Mouse (Mus musculus): ENCODE measurements around the gene Fam19a2. TPM values are rescaled to one million over a fixed set of nuclear protein-coding genes. Genes with fewer than 3 reads are reported as not detected.

Fam19a2 gene
- total RNA-seq, 2 experiments from 2014 or later: 2.3 to 2.5 TPM

GRCm38 (mm10) chr10:123548391-123548790 lies 284.6 kb downstream of the Fam19a2 start:
- no peak for DNase-seq (ENCODE audit: low spot score in 2 of 2)

GRCm38 (mm10) chr10:123567677-123568076 lies 303.9 kb downstream of the Fam19a2 start:
- no peak for DNase-seq (ENCODE audit: low spot score in 2 of 2)

DNA sequence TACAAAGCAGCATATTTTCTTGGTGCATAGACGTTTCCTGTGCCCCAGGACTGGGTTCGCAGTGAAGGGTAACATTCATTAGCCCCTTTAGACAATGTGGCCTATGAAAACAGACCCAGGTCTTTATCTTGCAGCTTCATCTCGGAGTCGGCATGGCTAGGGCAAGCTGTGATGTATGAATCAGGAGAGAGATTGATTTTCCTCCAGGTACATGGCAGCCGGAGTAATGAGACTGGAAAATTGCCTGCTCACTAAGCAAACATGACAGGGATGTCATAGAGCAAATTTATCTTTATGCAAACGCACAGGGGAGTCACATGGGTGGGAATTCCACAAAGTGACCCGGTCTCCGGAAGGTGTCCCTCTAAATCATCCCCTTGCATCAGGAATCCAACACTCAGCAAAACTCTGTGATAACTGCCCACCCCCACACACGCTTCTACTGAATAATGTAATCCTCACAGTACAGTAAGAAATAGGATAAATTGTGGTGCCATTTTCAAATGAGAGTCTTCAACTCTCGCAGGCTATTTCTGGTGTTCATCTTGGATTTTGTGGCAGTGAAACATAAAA lies 306.9 kb downstream of the Fam19a2 start:
- DNase-seq (ENCODE audit: low spot score in 2 of 2): no peak

GRCm38 (mm10) chr10:123572342-123573070 lies 308.7 kb downstream of the Fam19a2 start:
- no peak for DNase-seq (ENCODE audit: low spot score in 2 of 2)

DNA sequence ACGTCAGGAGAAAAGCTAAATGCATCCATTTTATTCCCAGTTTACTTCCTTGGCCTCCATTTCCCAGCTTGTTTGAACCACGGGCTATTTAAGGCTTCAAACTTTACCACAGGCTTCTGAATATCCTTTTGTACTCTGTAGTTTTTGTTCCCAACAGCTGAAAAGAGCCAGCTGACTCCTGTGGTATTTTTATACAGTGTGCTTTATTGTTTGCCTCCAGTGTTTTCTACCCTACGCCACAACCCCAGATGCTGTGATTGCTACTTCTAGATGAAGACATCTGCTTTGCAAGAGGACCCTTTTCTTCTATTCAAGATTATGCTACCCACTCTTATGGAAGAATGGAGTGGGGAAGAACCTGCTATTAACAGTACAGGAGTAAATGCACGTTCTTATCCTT lies 314.0 kb downstream of the Fam19a2 start:
- no peak for DNase-seq (ENCODE audit: low spot score in 2 of 2)

GRCm38 (mm10) chr10:123579012-123579411 lies 315.2 kb downstream of the Fam19a2 start:
- no peak for DNase-seq (ENCODE audit: low spot score in 2 of 2)

DNA sequence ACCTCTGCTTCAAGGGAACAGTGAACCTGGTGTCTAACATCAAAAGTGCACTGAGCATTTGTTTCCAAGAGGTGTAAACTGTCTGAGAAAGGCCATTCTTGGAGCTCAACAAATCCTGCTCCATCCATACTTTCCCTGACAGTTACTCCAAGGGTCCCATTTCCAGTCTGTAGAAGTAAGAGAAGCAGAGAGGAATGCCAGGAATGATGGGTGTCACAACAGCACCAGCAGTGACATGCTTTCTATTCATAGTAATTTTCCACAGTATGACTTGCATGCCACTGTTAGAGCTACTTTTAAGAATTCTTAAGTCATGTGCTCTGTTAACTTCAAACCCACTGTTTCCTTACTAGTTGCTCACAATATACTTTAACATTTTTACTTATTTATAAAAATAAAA lies 331.2 kb downstream of the Fam19a2 start:
- no peak for DNase-seq (ENCODE audit: low spot score in 2 of 2)

DNA sequence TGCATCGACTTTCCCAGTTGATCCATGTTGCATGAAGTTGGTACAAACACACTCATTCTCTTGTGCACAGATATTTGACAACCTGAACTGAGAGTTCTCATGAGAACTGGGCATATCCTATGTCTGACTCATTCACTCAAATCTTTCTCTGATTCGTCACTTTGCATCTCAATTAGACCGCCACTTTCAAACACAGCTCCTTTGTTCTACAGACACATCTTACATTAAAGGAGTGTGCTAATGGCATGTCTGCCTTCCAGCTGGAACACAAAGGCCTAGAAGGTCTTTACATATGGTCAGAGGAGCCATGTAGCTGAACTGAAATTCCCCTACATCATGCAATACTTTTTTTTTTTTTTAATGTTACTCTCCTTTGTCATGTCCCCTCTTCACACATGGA lies 333.3 kb downstream of the Fam19a2 start:
- no peak for DNase-seq (ENCODE audit: low spot score in 2 of 2)

GRCm38 (mm10) chr10:123605671-123606070 lies 341.9 kb downstream of the Fam19a2 start:
- DNase-seq (ENCODE audit: low spot score in 2 of 2): no peak

- DNase-seq (ENCODE audit: low spot score in 2 of 2): no peak
Observed at GRCm38 (mm10) chr10:123626691-123627090, 362.9 kb downstream of the Fam19a2 start.

DNA sequence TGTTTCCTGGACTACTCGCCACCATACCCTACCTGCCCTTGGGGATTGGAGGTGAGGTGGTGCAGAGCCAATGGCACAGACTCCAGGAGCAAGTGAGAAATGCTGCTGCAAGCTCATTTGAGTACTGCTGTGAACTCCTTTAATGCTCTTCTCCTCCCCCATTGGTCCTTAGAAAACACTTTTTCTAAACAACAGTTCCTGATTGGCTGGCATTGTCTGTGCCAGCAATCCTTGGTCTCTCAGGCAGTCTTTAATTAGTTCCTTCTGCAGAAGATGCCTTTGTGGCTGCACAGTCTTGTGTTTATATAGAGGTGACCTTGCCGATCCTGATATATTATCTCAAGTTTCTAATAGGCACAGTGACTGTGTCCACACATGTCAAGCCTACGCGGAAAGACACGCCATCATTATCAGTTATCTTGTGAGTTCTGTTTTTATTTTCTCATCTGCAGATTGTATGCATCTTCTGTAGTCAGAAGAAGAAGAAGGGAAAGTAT lies 365.5 kb downstream of the Fam19a2 start:
- DNase-seq (ENCODE audit: low spot score in 2 of 2): no peak

GRCm38 (mm10) chr10:123632029-123632428 lies 368.2 kb downstream of the Fam19a2 start:
- no peak for DNase-seq (ENCODE audit: low spot score in 2 of 2)

- no peak for DNase-seq (ENCODE audit: low spot score in 2 of 2)
Observed at GRCm38 (mm10) chr10:123636655-123637054, 372.9 kb downstream of the Fam19a2 start.

GRCm38 (mm10) chr10:123637496-123637895 lies 373.7 kb downstream of the Fam19a2 start:
- no peak for DNase-seq (ENCODE audit: low spot score in 2 of 2)

- no peak for DNase-seq (ENCODE audit: low spot score in 2 of 2)
Observed at GRCm38 (mm10) chr10:123645568-123645967, 381.8 kb downstream of the Fam19a2 start.

DNA sequence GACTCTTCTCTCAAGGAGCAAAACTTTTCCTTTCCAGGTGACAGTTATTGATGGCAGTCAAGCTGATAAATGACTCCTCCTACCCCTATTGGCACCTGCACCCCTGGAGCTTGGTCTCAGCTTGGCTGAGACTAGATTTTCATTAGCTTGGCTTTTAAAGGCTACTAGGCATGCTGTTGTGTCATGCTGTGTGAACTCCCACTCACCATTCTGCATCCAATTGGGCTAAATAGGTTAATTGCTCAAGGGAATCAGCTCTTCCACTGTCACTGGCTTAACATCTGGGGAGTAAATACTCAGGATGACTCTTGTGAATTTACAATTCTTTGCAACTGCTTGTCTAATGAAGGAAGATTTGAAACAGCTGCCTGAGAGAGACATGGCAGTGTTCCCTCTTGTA lies 407.4 kb downstream of the Fam19a2 start:
- no peak for DNase-seq (ENCODE audit: low spot score in 2 of 2)

DNA sequence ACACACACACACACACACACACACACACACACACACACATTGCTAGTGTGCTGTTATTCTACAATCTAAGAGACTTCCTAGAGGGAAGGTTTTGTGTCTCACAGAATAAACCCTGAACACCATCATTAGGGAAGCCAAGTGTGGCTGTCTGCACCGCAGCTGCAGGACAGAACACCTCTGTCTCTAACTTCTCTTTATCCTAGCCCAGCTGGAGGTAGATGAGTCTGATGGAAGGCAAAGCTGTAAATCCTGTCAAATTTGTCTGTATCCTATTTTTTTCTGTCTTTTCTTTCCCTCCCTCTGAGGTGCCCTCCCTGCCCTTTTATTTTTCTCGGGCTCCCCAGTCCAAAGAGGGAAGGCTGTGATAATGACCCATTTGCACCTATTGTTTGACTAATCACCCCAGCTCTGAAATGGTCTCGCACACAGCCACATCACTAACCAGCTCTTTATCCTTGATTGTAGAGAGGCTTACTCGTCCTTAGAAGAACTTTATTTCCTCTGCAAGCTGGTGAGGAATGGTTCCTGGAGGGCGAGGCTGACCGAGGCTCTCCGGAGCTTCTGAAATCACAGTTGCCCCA lies 414.6 kb downstream of the Fam19a2 start:
- DNase-seq (ENCODE audit: low spot score in 2 of 2): no peak

- DNase-seq (ENCODE audit: low spot score in 2 of 2): no peak
Observed at GRCm38 (mm10) chr10:123682718-123683255, 419.0 kb downstream of the Fam19a2 start.

- no peak for DNase-seq (ENCODE audit: low spot score in 2 of 2)
Observed at GRCm38 (mm10) chr10:123692186-123692925, 428.6 kb downstream of the Fam19a2 start.

GRCm38 (mm10) chr10:123692926-123693224 lies 429.1 kb downstream of the Fam19a2 start:
- DNase-seq (ENCODE audit: low spot score in 2 of 2): no peak

DNA sequence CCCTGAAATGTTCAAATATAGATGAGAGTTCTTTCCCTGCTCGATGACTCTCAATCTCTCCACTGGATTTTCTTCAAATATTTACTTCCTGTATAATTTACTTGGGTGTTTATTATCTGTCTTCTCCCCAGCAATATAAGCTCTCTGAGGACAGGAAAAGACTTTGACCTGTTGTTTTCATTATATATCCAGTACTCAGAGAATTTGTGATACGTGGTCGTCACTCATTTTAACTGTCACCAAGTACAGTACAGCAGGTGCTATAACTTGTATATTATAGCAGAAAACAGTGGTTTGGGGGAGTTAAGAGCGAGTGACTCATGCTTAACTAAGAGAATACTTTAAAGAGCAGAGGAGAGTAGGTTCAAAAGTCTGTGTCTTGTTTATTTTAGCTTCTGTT lies 438.8 kb downstream of the Fam19a2 start:
- DNase-seq (ENCODE audit: low spot score in 2 of 2): no peak

DNA sequence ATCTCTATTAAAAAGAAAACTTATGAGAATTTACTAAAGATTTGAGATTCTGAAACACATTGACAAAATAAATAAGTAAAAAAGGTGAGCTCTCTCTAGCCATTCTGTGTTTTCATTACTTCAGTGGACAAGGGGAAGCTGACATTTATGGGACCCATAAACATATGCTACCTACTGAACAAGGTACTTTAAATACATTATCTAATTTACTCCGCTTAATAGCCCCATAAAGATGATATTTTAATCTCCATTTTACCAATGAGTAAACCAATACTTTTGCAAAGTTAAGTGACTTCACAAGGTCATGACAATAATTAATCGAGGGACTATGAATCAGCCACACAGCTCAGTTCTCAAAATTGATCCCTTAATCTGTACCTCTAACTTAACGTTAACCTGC lies 443.2 kb downstream of the Fam19a2 start:
- no peak for DNase-seq (ENCODE audit: low spot score in 2 of 2)

Measured in adrenal gland, postnatal 4 days (tissue).